Mouse (Mus musculus): ENCODE results near the gene Rpl27.
A peak's percentile ranks its signal among the peaks of the same experiment; 100 is the strongest.
"Not testable (repeated sequence)": the region's sequence is repeated elsewhere in the genome, so short reads cannot be mapped to it uniquely, and the experiment has no call there.

Gene Rpl27

GRCm38 (mm10) chr11:101442127-101442693, at the start of gene Rpl27:
Rpl27 (plus strand) TSS chr11:101442298.
- DNase-seq = peak; percentile 96 to 99

GRCm38 (mm10) chr11:101395110-101395509, 47.0 kb upstream of the Rpl27 start:
- peak; percentile 89 to 90 for DNase-seq

- DNase-seq = no peak
These were observed 26.8 kb upstream of the Rpl27 start for GRCm38 (mm10) chr11:101415306-101415705.

GRCm38 (mm10) chr11:101416433-101417100, 25.5 kb upstream of the Rpl27 start:
- no peak for DNase-seq

DNA sequence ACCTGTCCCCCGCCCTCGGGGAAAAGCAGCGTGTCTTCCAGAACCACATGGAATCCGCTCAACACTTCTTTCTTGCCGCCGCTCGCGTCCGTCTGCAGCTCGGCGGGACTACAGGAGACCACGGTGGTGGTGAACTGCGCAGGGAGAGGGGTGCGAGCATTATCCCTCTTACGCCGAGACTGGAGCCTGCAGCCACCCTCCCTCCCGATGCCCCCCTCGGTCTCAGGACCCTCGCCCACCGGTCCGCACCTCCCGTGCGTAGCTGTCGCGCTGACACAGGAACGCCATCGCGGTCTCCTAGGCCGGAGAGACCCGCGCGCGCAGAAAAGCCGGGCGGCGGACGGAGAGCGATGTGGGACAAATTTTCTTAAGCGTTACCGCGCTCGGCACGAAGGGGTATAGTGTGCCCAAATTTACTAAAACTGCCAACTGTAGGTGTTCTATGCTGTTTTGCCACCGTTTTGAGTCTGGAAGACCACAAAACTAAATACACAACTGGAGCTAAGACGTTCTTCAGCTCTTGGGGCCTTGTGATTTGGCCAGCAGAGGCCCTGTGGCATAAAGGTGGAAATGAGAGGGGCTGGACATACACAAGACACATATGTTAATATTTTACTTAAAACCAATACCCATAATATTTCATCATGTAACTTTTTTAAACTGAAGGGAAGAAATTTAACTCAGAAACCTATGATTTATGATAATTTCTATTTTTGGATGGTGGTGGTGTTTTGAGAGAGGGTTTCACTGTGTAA, 24.8 kb upstream of the Rpl27 start, which contains the start of gene Aarsd1:
TSS of gene Aarsd1 (minus strand) at position 515 of the 755 bp plus-strand sequence.
- peak; percentile 89 to 91 for DNase-seq

GRCm38 (mm10) chr11:101418991-101419390, 23.1 kb upstream of the Rpl27 start:
- DNase-seq = no peak

DNA sequence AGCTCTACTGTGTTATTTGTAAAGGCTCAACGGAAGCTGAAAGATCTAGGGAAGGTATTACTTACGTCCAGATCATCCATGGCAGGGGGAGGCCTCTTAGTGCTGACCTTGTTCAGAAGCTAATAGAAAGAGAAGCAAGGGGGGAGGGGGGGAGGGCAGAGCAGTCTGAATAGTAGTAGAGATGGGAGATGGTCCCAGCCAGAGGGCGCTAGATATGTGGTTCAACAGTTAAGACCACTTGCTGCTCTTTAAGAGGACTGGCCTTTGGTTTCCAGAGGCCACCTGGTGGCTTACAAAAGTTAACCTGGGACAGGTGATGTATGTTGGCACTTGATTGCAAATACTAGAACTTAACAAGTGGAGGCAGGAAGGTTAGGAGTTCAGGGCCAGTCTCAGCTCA, 22.5 kb upstream of the Rpl27 start:
- peak; percentile 35 to 45 for DNase-seq

DNA sequence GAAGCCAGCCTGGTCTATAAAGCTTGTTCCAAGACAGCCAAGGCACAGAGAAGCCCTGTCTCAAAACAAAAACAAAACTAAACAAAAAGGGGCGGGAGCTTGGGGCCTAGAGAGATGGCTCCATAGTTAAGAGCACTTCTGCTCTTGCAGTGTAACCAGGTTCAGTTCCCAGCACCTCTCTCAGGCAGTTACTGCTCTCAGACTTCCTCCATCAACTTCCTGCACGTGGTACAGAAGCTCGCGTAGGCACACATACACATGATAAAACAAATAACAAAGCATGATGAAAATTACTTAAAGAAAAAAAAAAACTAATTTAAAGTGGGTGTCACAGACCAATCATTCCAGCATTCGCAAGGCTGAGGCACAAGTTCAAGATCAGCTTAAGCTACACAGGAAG, 21.9 kb upstream of the Rpl27 start:
- no peak for DNase-seq

DNA sequence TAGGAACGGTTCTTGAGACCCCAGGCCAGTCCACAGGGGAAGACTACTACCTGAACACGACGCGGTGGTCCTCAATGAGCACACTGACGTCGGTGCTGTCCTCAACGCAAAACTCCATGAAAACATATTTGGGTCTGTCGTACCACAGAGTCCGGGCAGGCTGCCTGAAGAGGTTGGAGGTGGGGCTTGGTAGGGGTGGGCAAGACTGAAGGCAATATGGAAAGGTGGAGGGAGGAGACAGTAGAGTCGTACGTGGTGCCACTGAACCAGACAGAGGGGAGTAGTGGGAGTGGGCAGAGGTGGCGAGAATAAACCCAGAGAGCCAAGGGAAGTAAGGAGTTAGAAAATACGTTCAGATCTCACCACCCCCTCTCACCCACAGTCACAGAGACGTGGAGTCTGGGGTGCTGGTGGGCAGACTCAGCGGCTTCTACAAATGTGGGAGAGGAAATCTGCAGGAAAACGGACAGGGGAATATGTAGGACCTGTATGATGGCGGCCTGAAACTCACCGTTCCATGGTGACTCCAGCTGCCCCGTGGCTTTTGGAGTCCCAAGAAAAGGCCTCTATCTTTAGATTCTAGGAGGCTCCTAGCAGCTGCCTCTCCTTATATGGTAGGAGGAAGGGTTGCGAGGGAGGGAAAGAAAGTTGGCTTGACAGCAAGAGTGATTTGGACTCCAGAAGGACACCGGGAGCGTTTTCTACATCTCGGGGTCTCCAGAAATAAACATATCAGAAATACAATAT, 17.8 kb upstream of the Rpl27 start, which contains the start of gene Gm27029:
TSS of gene Gm27029 (minus strand) at position 692 of the 747 bp plus-strand sequence.
- DNase-seq = peak in 1 of 2 experiments; percentile 60

- DNase-seq = peak; percentile 99
These were observed 16.9 kb upstream of the Rpl27 start, which contains the start of the genes Rundc1 and Ptges3l for GRCm38 (mm10) chr11:101424925-101425813. Rundc1 (plus strand) TSS chr11:101425085. Ptges3l (minus strand) TSS chr11:101425333.

DNA sequence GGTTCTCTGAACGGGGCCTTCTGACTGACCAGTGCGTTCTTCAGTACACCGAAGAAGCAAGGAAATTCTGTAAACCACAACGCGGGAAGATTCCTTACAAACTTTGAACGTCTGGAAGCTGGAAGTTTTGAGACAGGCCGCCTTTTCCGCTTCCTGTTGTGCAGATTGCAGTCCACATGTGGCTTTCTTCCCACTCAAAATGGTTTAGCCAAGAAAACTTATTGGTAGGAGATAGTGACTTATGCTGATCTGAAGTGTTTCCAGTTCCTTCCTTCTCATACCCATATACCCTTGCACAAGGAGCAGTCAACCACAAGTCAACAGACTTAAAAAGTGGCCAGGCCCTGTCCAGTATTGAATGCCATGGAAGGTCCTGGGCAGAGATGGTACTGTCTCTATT, 15.9 kb upstream of the Rpl27 start:
- no peak for DNase-seq

GRCm38 (mm10) chr11:101431327-101431726, 10.8 kb upstream of the Rpl27 start:
- DNase-seq = no peak

DNA sequence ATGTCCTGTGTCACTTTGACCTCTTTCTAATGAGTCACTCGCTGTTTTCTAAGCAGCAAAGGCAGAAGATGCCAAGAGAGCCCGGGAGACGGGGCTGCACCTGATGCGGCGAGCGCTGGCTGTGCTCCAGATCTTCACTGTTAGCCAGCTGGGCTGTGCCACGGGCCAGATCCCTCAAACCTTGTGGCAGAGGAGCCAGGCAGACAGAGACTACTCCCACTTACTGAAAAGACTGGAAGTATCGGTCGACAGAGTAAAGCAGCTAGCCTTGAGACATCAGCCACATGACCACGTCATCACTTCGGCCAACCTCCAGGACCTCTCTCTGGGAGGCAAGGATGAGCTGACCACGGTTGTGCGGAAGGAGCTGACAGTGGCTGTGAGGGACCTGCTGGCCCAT, 8.7 kb upstream of the Rpl27 start:
- no peak for DNase-seq

GRCm38 (mm10) chr11:101435831-101436230, 6.3 kb upstream of the Rpl27 start:
- DNase-seq = no peak

- DNase-seq = no peak
These were observed 5.2 kb upstream of the Rpl27 start for GRCm38 (mm10) chr11:101436916-101437315.

DNA sequence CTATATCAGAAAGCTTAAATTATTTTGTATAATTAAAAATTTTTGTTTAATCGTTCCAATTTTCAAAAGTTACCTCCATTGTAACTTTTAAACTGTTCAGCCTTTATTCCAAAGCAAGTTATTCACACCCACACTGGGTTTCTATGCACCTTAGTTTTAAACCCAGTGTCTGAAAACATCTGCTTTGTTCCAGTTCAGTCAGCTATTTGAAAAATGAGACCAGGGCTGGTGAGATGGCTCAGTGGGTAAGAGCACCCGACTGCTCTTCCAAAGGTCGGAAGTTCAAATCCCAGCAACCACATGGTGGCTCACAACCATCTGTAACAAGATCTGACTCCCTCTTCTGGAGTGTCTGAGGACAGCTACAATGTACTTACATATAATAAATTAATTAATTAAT, 4.1 kb upstream of the Rpl27 start:
- DNase-seq = not testable (repeated sequence)

DNA sequence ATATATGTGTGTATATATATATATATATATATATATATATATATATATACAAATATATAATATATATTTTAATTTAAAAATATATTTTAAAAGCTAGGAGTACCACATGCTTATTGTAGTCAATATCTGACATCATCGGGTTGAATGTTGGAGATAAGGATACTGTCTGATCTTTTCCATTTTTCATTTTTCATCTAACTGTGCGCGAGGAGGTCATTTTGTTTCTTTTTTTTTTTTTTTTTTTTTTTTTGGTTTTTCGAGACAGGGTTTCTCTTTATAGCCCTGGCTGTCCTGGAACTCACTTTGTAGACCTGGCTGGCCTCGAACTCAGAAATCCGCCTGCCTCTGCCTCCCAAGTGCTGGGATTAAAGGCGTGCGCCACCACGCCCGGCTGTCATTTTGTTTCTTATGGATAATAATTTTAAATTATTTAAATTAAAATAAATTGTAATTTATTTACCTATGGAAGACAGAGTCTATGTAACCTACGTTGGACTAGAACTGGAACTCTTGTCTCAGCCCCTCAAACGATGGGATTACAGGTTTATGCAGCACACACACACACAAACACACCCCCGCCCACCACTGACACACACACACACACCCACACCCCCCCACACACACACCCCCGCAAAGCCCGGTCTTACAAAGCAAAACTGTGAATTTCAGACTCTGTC, 510 bp upstream of the Rpl27 start:
- not testable (repeated sequence) for DNase-seq

DNA sequence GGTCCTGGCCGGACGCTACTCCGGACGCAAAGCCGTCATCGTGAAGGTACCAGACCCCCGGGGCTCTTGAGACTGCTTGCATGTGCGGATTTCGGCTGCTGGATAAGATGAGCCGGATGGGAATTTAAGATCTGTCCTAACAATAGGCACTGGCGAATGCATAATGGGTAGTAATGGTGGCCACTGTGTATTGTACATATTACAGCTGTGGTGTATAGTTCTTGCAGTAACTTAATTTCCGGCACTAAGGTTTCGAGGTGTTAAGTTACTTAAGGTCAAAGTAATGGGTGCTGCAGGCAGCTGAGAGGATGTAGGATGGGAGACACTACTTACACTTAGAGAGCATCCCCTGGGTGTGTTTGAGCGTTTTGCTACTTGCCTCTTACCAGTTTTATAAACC, 662 bp downstream of the Rpl27 start:
- no peak for DNase-seq

DNA sequence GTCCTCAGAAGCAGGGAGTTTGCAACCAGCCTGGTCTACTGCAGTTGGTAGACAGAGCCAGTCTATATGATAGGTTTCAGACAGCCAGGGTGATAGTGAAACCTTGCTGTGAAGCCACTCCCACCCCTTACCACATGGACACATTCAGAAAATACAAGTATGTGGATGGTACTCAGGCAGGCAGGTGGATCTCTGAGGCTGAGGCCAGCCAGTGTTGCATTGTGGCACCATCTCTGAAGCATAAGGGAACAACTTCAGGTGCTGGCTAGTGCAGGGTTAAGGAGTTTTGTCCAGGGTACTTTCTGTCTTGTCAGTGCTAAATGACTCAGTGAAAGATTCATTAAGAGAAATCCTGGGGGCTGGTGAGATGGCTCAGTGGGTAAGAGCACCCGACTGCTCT, 4.2 kb downstream of the Rpl27 start:
- no peak for DNase-seq

GRCm38 (mm10) chr11:101446860-101447259, 4.8 kb downstream of the Rpl27 start:
- DNase-seq = not testable (repeated sequence)

DNA sequence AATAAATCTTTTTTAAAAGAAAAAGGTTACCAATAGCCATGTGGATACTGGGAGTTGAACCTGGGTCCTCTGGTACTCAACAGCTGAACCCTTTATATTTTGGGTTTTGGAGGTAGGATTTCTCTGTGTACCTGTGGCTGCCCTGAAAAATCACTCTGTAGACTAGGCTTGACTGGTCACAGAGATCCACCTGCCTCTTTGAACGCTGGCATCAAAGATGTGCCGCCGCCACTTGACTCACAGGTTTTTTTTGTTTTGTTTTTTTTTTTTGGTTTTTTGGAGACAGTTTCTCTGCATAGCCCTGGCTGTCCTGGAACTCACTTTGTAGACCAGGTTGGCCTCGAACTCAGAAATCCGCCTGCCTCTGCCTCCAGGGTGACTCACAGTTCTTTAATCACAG, 5.7 kb downstream of the Rpl27 start:
- no peak for DNase-seq
